Mouse (Mus musculus) lung, postnatal 0 days (tissue): ENCODE measurements around the gene Nme4.

ENCODE experiments used
- CTCF ChIP-seq: IDR thresholded peaks from 2 replicates; pipeline ENCODE4 v1.5.1; 2016; ENCODE audit warnings: antibody characterized with exemption, mild to moderate bottlenecking
- EP300 ChIP-seq: IDR thresholded peaks from 2 replicates; pipeline ENCODE4 v1.6.1; 2016; ENCODE audit warnings: antibody characterized with exemption, mild to moderate bottlenecking, control low read depth

GRCm38 (mm10) chr17:26131856-26132853 lies 36.8 kb upstream of the Nme4 start:
- no peak for TF ChIP-seq EP300
- no peak for TF ChIP-seq CTCF
